Mouse (Mus musculus): ENCODE data around the gene Prss45.

GRCm38 (mm10) chr9:110833021-110833420 lies 1.4 kb upstream of the Prss45 start:
- TF ChIP-seq CTCF (IDR thresholded peaks at IDR 0.05; ENCODE audit: low read depth) (no peak), EP300 (IDR thresholded peaks at IDR 0.05; ENCODE audit: low read depth) (no peak)

Data from liver, postnatal 0 days (tissue).